Mouse (Mus musculus) CD4-positive, CD25-positive, alpha-beta regulatory T cell (primary cell): ENCODE data around the gene Odam. TPM values are rescaled to one million over a fixed set of nuclear protein-coding genes. Genes with fewer than 3 reads are reported as not detected.

Experiments
- polyA plus RNA-seq: library from polyadenylated mRNA; unstranded; fragments of 100-300 nt; shearing (Covaris generic); gene quantifications from one replicate; pipeline ENCODE4 v1.2.1, GENCODE M21; 2017

Gene Odam
- polyA plus RNA-seq = not detected

DNA sequence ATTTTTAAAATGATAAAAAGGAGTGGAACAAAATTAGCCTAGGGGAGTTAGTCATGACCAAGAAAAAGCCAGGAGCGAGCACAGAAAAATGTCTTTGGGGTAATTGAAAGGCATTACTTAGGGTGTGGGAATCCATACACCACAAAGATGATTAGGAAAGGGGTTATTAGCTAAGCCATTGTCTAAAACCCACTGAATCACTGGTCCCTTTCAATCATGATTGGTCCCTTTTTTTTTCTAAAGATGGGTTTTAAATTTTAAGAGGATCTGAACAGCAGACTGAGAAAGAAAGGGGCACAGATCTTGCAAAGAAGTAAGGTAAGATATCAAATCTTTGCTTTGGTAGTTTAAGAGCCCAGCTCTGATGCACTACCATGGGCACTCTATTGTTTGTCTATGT is at the start of gene Odam:
Odam (plus strand) TSS at position 301 of the 400 bp plus-strand sequence.

GRCm38 (mm10) chr5:87925372-87925771 is 40.5 kb downstream of the Odam start, which contains the start of gene Csn3:
Gene Csn3, plus strand, starts transcription at chr5:87925579.

Other genes with a start within 250 kb of the Odam start
- not detected for gene Csn1s1, start 218.8 kb upstream of the Odam start, polyA plus RNA-seq
- not detected for gene Csn2, start 185.4 kb upstream of the Odam start, polyA plus RNA-seq
- gene Csn1s2a, start 110.5 kb upstream of the Odam start, polyA plus RNA-seq = not detected
- gene Csn1s2b, start 76.9 kb upstream of the Odam start, polyA plus RNA-seq = 0.08 TPM
- not detected for gene Prr27, start 59.3 kb upstream of the Odam start, polyA plus RNA-seq
- gene Csn3, start 40.5 kb downstream of the Odam start, polyA plus RNA-seq = not detected
- 0.13 TPM for gene 2310003L06Rik, start 84.4 kb downstream of the Odam start, polyA plus RNA-seq
- not detected for gene Gm28434, start 84.5 kb downstream of the Odam start, polyA plus RNA-seq
- gene Cabs1, start 94.4 kb downstream of the Odam start, polyA plus RNA-seq = not detected
- gene Smr3a, start 117.5 kb downstream of the Odam start, polyA plus RNA-seq = 65.6 TPM
- not detected for gene Smr2, start 201.5 kb downstream of the Odam start, polyA plus RNA-seq
- gene Gm11116, start 226.5 kb downstream of the Odam start, polyA plus RNA-seq = not detected